Mouse (Mus musculus): ENCODE data around the gene Lhfpl2. TPM values are rescaled to one million over a fixed set of nuclear protein-coding genes. Genes with fewer than 3 reads are reported as not detected.
A peak's percentile ranks its signal among the peaks of the same experiment; 100 is the strongest.

Lhfpl2 gene
- polyA plus RNA-seq, 1 experiment from 2014 or later: 21.0 TPM

- no peak overlapping the region for H3K4me3 ChIP-seq
- H3K27ac ChIP-seq: no peak overlapping the region
- H3K4me1 ChIP-seq: peaks cover 20% of the 10 kb centered on the region
- no peaks in the 10 kb centered on the region for H3K9me3 ChIP-seq
- 53% methylated on average over 2 of the region's 2 CpGs for WGBS
- peaks cover 5% of the 10 kb centered on the region; the same call in 1 of the 2 replicates for H3K36me3 ChIP-seq (replicated peaks)
- H3K27me3 ChIP-seq (ENCODE audit: poor library complexity, severe bottlenecking): no peaks in the 10 kb centered on the region
- DNase-seq (ENCODE audit: extremely low spot score, low spot score): no peak
These were observed 33.8 kb downstream of the Lhfpl2 start for GRCm38 (mm10) chr13:94091366-94091765.

DNA sequence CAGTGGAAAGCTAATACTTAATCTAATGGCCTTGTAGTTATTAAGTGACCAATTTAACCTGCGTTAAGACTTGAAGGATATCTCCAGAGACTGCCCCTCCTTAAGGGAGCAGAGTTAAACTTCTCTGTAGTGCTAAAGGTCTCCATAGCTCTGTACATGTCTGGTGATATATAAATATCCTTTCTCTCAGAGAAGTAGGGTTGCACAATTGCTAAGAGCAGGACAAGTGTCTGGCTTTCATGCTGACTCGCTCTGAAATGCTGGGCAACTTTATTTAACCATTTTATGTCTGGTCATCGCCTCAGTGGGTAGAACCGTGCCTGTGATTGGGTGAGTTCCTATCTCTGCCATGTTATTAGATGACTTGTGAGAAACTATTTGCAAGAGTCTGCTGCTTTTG is 36.6 kb downstream of the Lhfpl2 start:
- no peak for DNase-seq (ENCODE audit: extremely low spot score, low spot score)
- 89% methylated on average over 4 of the region's 4 CpGs for WGBS
- Histone ChIP-seq H3K4me1 (peaks cover 25% of the 10 kb centered on the region), H3K27me3 (ENCODE audit: poor library complexity, severe bottlenecking) (peaks cover 3% of the 10 kb centered on the region; the same call in 1 of the 2 replicates), H3K36me3 (replicated peaks) (no peaks in the 10 kb centered on the region), H3K27ac (no peak overlapping the region), H3K9me3 (no peaks in the 10 kb centered on the region), H3K4me3 (no peak overlapping the region)

- DNase-seq (ENCODE audit: extremely low spot score, low spot score): no peak
- H3K4me3 ChIP-seq: no peak overlapping the region
- H3K27me3 ChIP-seq (ENCODE audit: poor library complexity, severe bottlenecking): peaks cover 3% of the 10 kb centered on the region; the same call in 1 of the 2 replicates
- WGBS: 90% methylated on average over 3 of the region's 3 CpGs
- peaks cover 25% of the 10 kb centered on the region for H3K4me1 ChIP-seq
- no peaks in the 10 kb centered on the region for H3K9me3 ChIP-seq
- H3K27ac ChIP-seq: no peak overlapping the region
- H3K36me3 ChIP-seq (replicated peaks): no peaks in the 10 kb centered on the region
These were observed 37.0 kb downstream of the Lhfpl2 start for GRCm38 (mm10) chr13:94094625-94095024.

DNA sequence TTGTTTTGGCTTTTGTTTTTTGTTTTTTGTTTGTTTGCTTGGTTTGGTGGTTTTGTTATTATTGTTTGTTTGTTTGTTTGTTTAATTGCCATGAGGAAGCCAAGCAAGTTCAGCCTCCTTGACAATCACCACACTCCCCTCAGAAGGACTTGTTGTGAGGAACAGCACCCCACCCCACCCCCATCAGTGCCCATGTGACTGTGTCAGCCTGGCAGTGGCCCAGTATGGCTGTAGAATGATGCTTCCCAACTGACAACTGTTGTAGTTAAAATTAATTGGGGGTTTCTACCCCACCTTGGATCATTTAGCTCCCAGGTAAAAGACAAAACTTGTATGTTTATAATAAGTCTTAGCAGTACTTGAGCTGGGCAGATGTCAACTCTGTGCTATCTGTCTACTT is 37.6 kb downstream of the Lhfpl2 start:
- Histone ChIP-seq H3K9me3 (no peaks in the 10 kb centered on the region), H3K4me3 (no peak overlapping the region), H3K36me3 (replicated peaks) (no peaks in the 10 kb centered on the region), H3K27ac (no peak overlapping the region), H3K4me1 (peaks cover 30% of the 10 kb centered on the region), H3K27me3 (ENCODE audit: poor library complexity, severe bottlenecking) (peaks cover 3% of the 10 kb centered on the region; the same call in 1 of the 2 replicates)
- DNase-seq (ENCODE audit: extremely low spot score, low spot score): no peak

DNA sequence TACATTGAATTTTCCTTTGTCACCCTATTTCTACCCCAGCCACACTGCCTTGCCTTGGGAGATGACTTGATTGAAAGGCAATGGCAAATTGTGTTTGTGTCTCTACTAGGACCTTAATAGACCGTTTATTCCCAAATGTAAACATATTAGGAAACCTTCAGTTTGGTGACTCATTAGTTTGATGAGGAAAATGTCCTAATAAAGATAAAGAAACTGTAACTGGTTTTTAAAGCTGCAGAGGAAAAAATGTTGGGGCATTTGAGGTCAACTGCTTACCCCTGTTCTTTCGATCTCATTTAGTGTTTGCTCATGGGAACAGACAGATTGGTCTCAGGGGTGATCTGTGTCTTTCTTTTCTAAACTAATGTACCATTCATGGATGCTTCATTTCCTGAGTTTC is 40.1 kb downstream of the Lhfpl2 start:
- Histone ChIP-seq H3K27me3 (ENCODE audit: poor library complexity, severe bottlenecking) (peaks cover 3% of the 10 kb centered on the region; the same call in 1 of the 2 replicates), H3K4me3 (no peak overlapping the region), H3K36me3 (replicated peaks) (no peaks in the 10 kb centered on the region), H3K27ac (no peak overlapping the region), H3K9me3 (no peaks in the 10 kb centered on the region), H3K4me1 (peaks cover 23% of the 10 kb centered on the region)
- DNase-seq (ENCODE audit: extremely low spot score, low spot score): no peak
- WGBS: 82% methylated on average over 2 of the region's 2 CpGs

DNA sequence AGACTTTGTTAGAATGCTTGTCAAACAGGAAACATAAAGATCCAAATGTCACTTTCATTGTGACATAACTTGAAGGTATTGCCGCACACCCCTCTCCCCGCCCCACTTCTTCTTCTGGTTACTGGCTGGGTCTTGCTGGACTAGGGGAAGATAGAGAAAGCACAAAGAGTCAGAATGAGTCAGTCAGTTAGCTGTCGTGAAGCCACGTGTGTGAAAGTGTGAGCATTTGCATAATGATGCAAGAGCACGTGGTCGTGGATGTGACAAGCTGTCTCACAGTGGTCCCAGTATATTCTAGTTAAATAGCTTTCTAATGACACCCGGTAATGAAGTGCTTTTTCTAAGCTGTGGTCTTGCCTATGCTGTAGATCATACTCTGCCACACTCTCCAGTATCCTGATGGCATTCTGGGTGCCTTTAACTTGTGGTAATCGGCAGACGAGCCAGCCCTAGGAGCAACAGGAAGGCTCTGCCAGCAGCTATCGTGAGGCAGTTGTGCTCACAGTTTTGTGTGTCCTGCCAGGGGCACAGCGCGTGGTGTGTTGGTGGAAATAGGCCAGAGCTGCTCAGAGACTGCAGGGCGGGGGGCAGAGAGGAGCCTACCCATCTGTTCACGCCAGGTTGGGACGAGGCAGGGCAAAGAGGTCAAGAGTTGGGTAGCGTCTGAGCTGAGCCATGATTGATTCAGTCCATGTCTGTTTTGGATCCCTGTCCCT is 40.9 kb downstream of the Lhfpl2 start:
- Histone ChIP-seq H3K27me3 (ENCODE audit: poor library complexity, severe bottlenecking) (peaks cover 3% of the 10 kb centered on the region; the same call in 1 of the 2 replicates), H3K9me3 (no peaks in the 10 kb centered on the region)
- 87% methylated on average over 16 of the region's 16 CpGs for WGBS

GRCm38 (mm10) chr13:94099087-94099486 is 41.5 kb downstream of the Lhfpl2 start:
- WGBS: 94% methylated on average over 10 of the region's 10 CpGs
- Histone ChIP-seq H3K4me1 (peaks cover 23% of the 10 kb centered on the region), H3K27ac (no peak overlapping the region)

More for the DNA sequence above, 40.9 kb downstream of the Lhfpl2 start:
- Histone ChIP-seq H3K4me1 (peaks cover 23% of the 10 kb centered on the region), H3K4me3 (no peak overlapping the region), H3K27ac (no peak overlapping the region), H3K36me3 (replicated peaks) (no peaks in the 10 kb centered on the region)
- DNase-seq (ENCODE audit: extremely low spot score, low spot score): no peak

GRCm38 (mm10) chr13:94100361-94100760 is 42.8 kb downstream of the Lhfpl2 start:
- no peak for DNase-seq (ENCODE audit: extremely low spot score, low spot score)
- Histone ChIP-seq H3K27ac (no peak overlapping the region), H3K4me3 (no peak overlapping the region), H3K4me1 (peaks cover 23% of the 10 kb centered on the region), H3K9me3 (no peaks in the 10 kb centered on the region), H3K27me3 (ENCODE audit: poor library complexity, severe bottlenecking) (peaks cover 3% of the 10 kb centered on the region; the same call in 1 of the 2 replicates), H3K36me3 (replicated peaks) (no peaks in the 10 kb centered on the region)
- WGBS: 84% methylated on average over 3 of the region's 3 CpGs

More at GRCm38 (mm10) chr13:94099087-94099486, 41.5 kb downstream of the Lhfpl2 start:
- H3K27me3 ChIP-seq (ENCODE audit: poor library complexity, severe bottlenecking): peaks cover 3% of the 10 kb centered on the region; the same call in 1 of the 2 replicates
- DNase-seq (ENCODE audit: extremely low spot score, low spot score): no peak
- no peaks in the 10 kb centered on the region for H3K9me3 ChIP-seq
- H3K4me3 ChIP-seq: no peak overlapping the region
- H3K36me3 ChIP-seq (replicated peaks): no peaks in the 10 kb centered on the region

- Histone ChIP-seq H3K36me3 (replicated peaks) (no peaks in the 10 kb centered on the region), H3K9me3 (no peaks in the 10 kb centered on the region), H3K27me3 (ENCODE audit: poor library complexity, severe bottlenecking) (peaks cover 3% of the 10 kb centered on the region; the same call in 1 of the 2 replicates), H3K4me1 (peaks cover 23% of the 10 kb centered on the region), H3K4me3 (no peak overlapping the region), H3K27ac (0 out of 2 replicates have a peak overlapping the region, but pooled peaks have one; percentile 20)
- WGBS: 90% methylated on average over 10 of the region's 10 CpGs
- DNase-seq (ENCODE audit: extremely low spot score, low spot score): no peak
These were observed 43.5 kb downstream of the Lhfpl2 start for GRCm38 (mm10) chr13:94101020-94101571.

- Histone ChIP-seq H3K27me3 (ENCODE audit: poor library complexity, severe bottlenecking) (no peaks in the 10 kb centered on the region), H3K36me3 (replicated peaks) (peaks cover 4% of the 10 kb centered on the region; the same call in 1 of the 2 replicates), H3K4me3 (no peak overlapping the region), H3K4me1 (peaks cover 11% of the 10 kb centered on the region), H3K9me3 (no peaks in the 10 kb centered on the region), H3K27ac (no peak overlapping the region)
- no peak for DNase-seq (ENCODE audit: extremely low spot score, low spot score)
- WGBS: 91% methylated on average over 8 of the region's 8 CpGs
These were observed 47.4 kb downstream of the Lhfpl2 start for GRCm38 (mm10) chr13:94104866-94105475.

- 90% methylated on average over 8 of the region's 8 CpGs for WGBS
- no peak overlapping the region for H3K27ac ChIP-seq
- H3K36me3 ChIP-seq (replicated peaks): peaks cover 5% of the 10 kb centered on the region
- no peak for DNase-seq (ENCODE audit: extremely low spot score, low spot score)
- H3K4me1 ChIP-seq: peaks cover under 1% of the 10 kb centered on the region; the same call in 1 of the 2 replicates
- H3K4me3 ChIP-seq: no peak overlapping the region
- H3K9me3 ChIP-seq: no peaks in the 10 kb centered on the region
- no peaks in the 10 kb centered on the region for H3K27me3 ChIP-seq (ENCODE audit: poor library complexity, severe bottlenecking)
These were observed 48.8 kb downstream of the Lhfpl2 start for GRCm38 (mm10) chr13:94106431-94106830.

DNA sequence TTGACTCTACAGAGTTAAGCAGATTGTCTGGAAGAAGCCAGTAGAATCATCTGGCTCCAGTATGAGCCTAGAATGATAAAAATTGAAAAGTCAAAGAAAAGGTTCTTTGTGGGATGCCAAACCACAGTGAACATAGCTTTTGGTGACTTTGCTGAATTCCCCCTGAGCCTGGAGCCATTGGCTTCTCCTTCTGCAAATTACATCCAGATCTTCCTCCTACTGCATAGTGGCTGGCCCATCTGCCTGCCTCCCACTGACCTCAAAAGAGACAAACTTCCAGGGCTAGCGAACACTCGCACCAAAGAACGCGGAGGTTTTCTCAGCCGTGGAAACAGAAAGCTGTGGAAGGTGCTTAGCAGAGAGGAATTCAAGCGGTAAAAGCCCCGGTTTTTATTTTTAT is 49.4 kb downstream of the Lhfpl2 start:
- no peak for DNase-seq (ENCODE audit: extremely low spot score, low spot score)
- no peaks in the 10 kb centered on the region for H3K9me3 ChIP-seq
- H3K27ac ChIP-seq: no peak overlapping the region
- H3K4me1 ChIP-seq: no peaks in the 10 kb centered on the region
- 80% methylated on average over 7 of the region's 7 CpGs for WGBS
- no peaks in the 10 kb centered on the region for H3K27me3 ChIP-seq (ENCODE audit: poor library complexity, severe bottlenecking)
- H3K4me3 ChIP-seq: no peak overlapping the region
- H3K36me3 ChIP-seq (replicated peaks): peaks cover 10% of the 10 kb centered on the region

DNA sequence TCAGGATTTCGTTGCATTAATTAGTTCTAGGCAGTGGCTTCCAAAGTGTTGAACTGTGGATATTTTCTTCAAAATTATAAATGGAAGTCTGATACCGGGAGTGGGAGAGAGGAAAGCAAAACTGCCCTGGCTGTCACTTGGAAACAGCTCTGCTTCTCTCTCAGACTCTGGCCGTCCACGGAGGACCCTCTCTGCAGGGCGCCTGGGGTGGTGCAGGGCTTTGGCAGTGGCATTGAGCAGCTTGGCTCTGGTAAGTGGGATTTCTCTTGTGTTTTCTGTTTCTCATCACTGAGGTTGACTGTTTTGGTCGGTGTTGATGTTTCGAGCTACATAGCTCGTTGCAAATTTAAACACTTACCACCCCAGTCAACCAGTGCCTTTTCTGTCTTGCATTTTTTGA is 53.0 kb downstream of the Lhfpl2 start:
- DNase-seq (ENCODE audit: extremely low spot score, low spot score): no peak
- H3K4me3 ChIP-seq: no peak overlapping the region
- WGBS: 88% methylated on average over 8 of the region's 8 CpGs

More for the DNA sequence above, 53.0 kb downstream of the Lhfpl2 start:
- Histone ChIP-seq H3K27ac (no peak overlapping the region), H3K27me3 (ENCODE audit: poor library complexity, severe bottlenecking) (no peaks in the 10 kb centered on the region), H3K4me1 (peaks cover 3% of the 10 kb centered on the region), H3K9me3 (no peaks in the 10 kb centered on the region), H3K36me3 (replicated peaks) (peaks cover 11% of the 10 kb centered on the region)
